In the genomic region with DNA sequence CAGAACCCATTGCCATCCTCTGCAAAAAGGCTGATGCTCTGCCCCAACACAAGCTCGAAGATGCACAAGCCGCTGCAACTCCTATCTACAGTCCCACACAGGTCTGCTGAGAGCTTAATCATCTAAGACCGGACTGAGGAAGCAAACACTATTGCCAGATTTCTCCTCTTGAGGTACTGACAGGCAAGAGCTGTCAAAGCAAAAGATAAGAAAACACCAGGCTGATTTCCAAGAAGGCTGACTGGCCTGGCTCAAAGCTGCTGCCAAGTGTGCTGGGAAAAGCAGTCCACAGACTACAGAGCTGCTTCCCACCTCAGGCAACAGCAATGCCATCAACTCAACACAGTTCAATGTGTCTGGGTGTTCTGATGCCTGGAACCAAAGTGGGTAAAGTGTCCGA, we compare ENCODE assay signal across 9 mouse cellular contexts. TPM values are rescaled to one million over a fixed set of nuclear protein-coding genes. Genes with fewer than 3 reads are reported as not detected.
DNase-seq lines count a peak whose midpoint lies in the region; ATAC-seq lines count a peak whose summit lies in the region.
"Had no signal": no experiment of that assay in that cellular context is flagged by ENCODE, and none has a peak within 500 bp of the region (broad histone marks: within the 10 kb centered on the region; RNA-seq: fewer than 3 reads in every experiment).

No protein-coding gene starts in this region.

- H3K27me3 ChIP-seq in limb, embryonic 11.5 days (ENCODE audit: control insufficient read depth, insufficient read depth, low read length) = no peaks in the 10 kb centered on the region
- H3K27me3 ChIP-seq in limb, embryonic 10.5 days (ENCODE audit: low read depth, poor library complexity, severe bottlenecking) = no peaks in the 10 kb centered on the region
- no peaks in the 10 kb centered on the region for H3K27me3 ChIP-seq in hindbrain, embryonic 14.5 days (ENCODE audit: control insufficient read depth, insufficient read depth, low read length)

- H3K4me3 ChIP-seq in limb, embryonic 11.5 days (ENCODE audit: low read depth, low read length) = no peak overlapping the region
- no peak overlapping the region for H3K4me3 ChIP-seq in limb, embryonic 10.5 days
- no peak overlapping the region for H3K4me3 ChIP-seq in hindbrain, embryonic 14.5 days (replicated peaks; ENCODE audit: low read length)
- H3K4me3 ChIP-seq: myocyte had no signal

- intact Hi-C loops in heart, postnatal 36 days (cut with DNase I) = loop anchor here (2.0 kb wide), 2 partner anchors 16 to 26 kb away; a partner anchor contains a TSS

- H3K4me2 ChIP-seq in limb, embryonic 11.5 days (ENCODE audit: low read depth, severe bottlenecking) = no peak overlapping the region
- no peak overlapping the region for H3K4me2 ChIP-seq in hindbrain, embryonic 14.5 days (replicated peaks)

- DNase-seq in limb, embryonic 11.5 days (ENCODE audit: low spot score) = peak; percentile 13
- no peak for DNase-seq in limb, embryonic 10.5 days (ENCODE audit: low spot score)
- peak; percentile 74 for DNase-seq in c-Kit-positive CD71-positive TER-119-positive erythroid progenitor cells, embryonic 14.5 days (ENCODE audit: low spot score)
- DNase-seq in heart, postnatal 36 days = peak; percentile 51 to 68
- DNase-seq in lung, postnatal 25 days (ENCODE audit: low spot score) = peak; percentile 47
- DNase-seq in hindbrain, embryonic 14.5 days (ENCODE audit: low spot score) = no peak
- DNase-seq in gastrocnemius, postnatal 4 days (ENCODE audit: low spot score in 2 of 2) = no peak
- DNase-seq in spleen, postnatal 10 days (ENCODE audit: low spot score in 2 of 2) = no peak

- ATAC-seq in limb, embryonic 11.5 days (ENCODE audit: insufficient number of reproducible peaks, low FRiP score, low TSS enrichment, low read depth) = no peak
- no peak for ATAC-seq in hindbrain, embryonic 14.5 days (ENCODE audit: low FRiP score)

- H3K9ac ChIP-seq in limb, embryonic 11.5 days (ENCODE audit: low read length) = no peak overlapping the region
- no peak overlapping the region for H3K9ac ChIP-seq in hindbrain, embryonic 14.5 days

- WGBS in limb, embryonic 11.5 days = 88% methylated on average over 4 of the region's 4 CpGs
- 88% methylated on average over 4 of the region's 4 CpGs for WGBS in limb, embryonic 10.5 days
- WGBS in hindbrain, embryonic 14.5 days = 91% methylated on average over 4 of the region's 4 CpGs

- no peaks in the 10 kb centered on the region for H3K36me3 ChIP-seq in limb, embryonic 11.5 days (ENCODE audit: control insufficient read depth, insufficient read depth, low read length)
- no peaks in the 10 kb centered on the region for H3K36me3 ChIP-seq in limb, embryonic 10.5 days
- H3K36me3 ChIP-seq in hindbrain, embryonic 14.5 days (replicated peaks; ENCODE audit: control insufficient read depth, insufficient read depth) = no peaks in the 10 kb centered on the region

- H3K9me3 ChIP-seq in limb, embryonic 11.5 days (ENCODE audit: control insufficient read depth, low read length) = no peaks in the 10 kb centered on the region
- H3K9me3 ChIP-seq in limb, embryonic 10.5 days (replicated peaks) = no peaks in the 10 kb centered on the region
- no peaks in the 10 kb centered on the region for H3K9me3 ChIP-seq in hindbrain, embryonic 14.5 days (ENCODE audit: control insufficient read depth, low read length)

- H3K27ac ChIP-seq in limb, embryonic 11.5 days (replicated peaks; ENCODE audit: low read depth, low read length) = no peak overlapping the region
- no peak overlapping the region for H3K27ac ChIP-seq in limb, embryonic 10.5 days
- H3K27ac ChIP-seq in hindbrain, embryonic 14.5 days = no peak overlapping the region

- no peaks in the 10 kb centered on the region for H3K4me1 ChIP-seq in limb, embryonic 11.5 days (ENCODE audit: control insufficient read depth, insufficient read depth, low read length)
- H3K4me1 ChIP-seq in limb, embryonic 10.5 days = peaks cover 6% of the 10 kb centered on the region
- no peaks in the 10 kb centered on the region for H3K4me1 ChIP-seq in hindbrain, embryonic 14.5 days (replicated peaks; ENCODE audit: control insufficient read depth, insufficient read depth, low read length)

RNA-seq across cellular contexts. Expression of a gene that starts 17.1 kb away (rescaled TPM):
- 13.5 and 14.9 TPM in 2 replicates for polyA plus RNA-seq in limb, embryonic 11.5 days (2014; fragmentation: Nextera tagmentation; extraction: Ambion mirVana)
- 14.3 and 15.7 TPM in 2 replicates for polyA plus RNA-seq in limb, embryonic 10.5 days (2016; fragmentation: Nextera tagmentation; extraction: Ambion mirVana)
- total RNA-seq in heart, postnatal 36 days (2021) = 10 to 100 TPM; 60.2 to 76.0 TPM
- polyA plus RNA-seq in hindbrain, embryonic 14.5 days (2014; fragmentation: Nextera tagmentation; extraction: Ambion mirVana) = 18.4 and 19.2 TPM in 2 replicates
- 10 to 100 TPM; 62.4 to 73.1 TPM for total RNA-seq in gastrocnemius, postnatal 4 days (2021)

Comparison
In these comparisons a context has a peak if more than half of its experiments do, and no peak if none do; other contexts are left out.
1. DNase-seq: peak in limb, embryonic 11.5 days (single experiment), c-Kit-positive CD71-positive TER-119-positive erythroid progenitor cells, embryonic 14.5 days (single experiment), heart, postnatal 36 days (2 of 2) and lung, postnatal 25 days (single experiment); none in limb, embryonic 10.5 days (single experiment), hindbrain, embryonic 14.5 days (single experiment), gastrocnemius, postnatal 4 days (0 of 2) and spleen, postnatal 10 days (0 of 2).